Mouse (Mus musculus) bone marrow, adult 2 months (tissue): Measurements from ENCODE around the gene Adtrp.

Source experiments
- CTCF ChIP-seq: fragments of 200-500 bp; IDR thresholded peaks from 2 replicates; pipeline ENCODE4 v1.5.1; 2011; ENCODE audit warnings: low read length, control low read depth; ENCODE audit not compliant: control insufficient read depth, insufficient read depth
- POLR2A ChIP-seq: fragments of 200-500 bp; IDR thresholded peaks from 2 replicates; pipeline ENCODE4 v1.6.1; 2011; ENCODE audit warnings: low read depth, mild to moderate bottlenecking, control low read depth, low read length, borderline replicate concordance; ENCODE audit not compliant: control insufficient read depth

- TF ChIP-seq CTCF (no peak), POLR2A (no peak)
Observed at GRCm38 (mm10) chr13:41773812-41774376, 73.6 kb downstream of the Adtrp start.
